Mouse (Mus musculus): ENCODE data around the gene Dydc2. TPM values are rescaled to one million over a fixed set of nuclear protein-coding genes. Genes with fewer than 3 reads are reported as not detected.

Gene Dydc2
- polyA plus RNA-seq, 1 experiment from 2014 or later, result not detected

DNA sequence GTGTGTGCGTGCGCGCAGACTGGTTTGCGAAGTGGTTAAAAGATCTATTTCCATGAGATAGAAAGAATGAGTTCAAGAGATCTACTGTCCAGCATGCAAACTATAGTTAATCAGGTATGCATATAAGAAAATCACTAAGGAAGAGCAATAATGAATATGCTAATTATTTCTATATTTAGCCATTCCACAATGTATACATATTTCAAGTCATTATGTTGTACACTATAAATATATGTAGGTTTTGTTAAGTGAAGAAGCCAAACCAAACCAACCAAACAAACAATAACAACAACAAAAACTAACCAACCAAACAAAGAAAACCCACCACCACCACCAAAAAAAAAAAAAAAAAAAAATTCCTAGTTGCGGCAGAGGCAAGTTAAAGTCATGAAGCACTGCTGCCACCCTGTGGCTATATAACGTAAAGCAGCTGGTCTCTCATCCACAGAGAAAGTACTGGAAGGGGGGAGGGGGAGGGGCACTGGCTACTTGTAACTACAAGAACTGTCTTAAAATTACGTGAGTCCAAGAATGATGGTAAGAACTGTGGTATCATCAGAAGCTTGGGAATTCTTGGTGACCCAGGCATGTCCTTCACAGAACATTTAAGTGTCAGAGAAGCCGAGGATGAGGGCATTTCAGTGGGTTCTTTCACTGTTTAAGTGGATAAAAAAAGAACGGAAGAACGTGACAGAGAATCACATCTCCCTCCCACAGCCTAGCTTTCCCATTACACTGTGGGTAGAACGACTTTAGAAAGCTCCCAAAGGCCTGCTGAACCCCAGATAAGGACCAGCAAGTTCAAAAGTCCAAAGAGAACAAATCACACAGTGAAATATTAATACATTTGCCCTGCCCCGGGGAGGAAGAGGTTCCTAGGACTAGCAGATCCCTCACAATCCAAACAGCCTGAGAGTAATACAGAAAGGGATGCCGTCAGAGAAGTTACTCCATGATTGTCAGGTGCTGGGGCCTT lies 35.6 kb downstream of the Dydc2 start:
- 56% methylated on average over 13 of the region's 13 CpGs for WGBS
- ATAC-seq (ENCODE audit: insufficient number of reproducible peaks, insufficient read depth, low FRiP score, low TSS enrichment, low read depth), result no peak

DNA sequence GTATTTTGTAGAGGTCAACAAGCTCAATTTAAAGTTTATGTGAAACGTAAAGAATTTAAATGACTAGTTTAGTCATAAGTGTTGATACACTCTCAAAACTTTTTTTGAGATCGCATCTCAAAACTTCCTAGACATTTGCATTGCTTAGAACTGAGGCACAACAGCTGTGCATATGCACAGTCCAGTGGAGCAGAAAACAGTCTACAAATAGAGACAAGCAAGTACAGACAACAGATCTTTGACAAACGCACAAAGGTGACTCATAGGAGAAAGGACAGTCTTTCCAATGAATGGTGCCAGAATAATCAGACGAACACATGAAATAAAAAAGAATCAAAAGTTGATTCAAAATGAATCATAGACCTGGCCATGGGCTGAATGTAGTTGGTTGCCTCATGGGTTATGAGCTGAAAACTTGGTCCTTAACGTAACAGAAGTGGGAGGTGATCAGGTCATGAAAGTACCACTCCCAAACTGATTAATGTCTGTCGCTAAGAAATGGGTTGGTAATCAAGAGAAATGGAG lies 38.0 kb downstream of the Dydc2 start:
- H3K4me1 ChIP-seq, result peaks cover 4% of the 10 kb centered on the region; the same call in 1 of the 2 replicates
- no peak overlapping the region for H3K4me3 ChIP-seq
- no peaks in the 10 kb centered on the region for H3K36me3 ChIP-seq
- H3K27ac ChIP-seq, result no peak overlapping the region
- WGBS, result 88% methylated on average over 6 of the region's 6 CpGs
- no peaks in the 10 kb centered on the region for H3K27me3 ChIP-seq
- ATAC-seq (ENCODE audit: insufficient number of reproducible peaks, insufficient read depth, low FRiP score, low TSS enrichment, low read depth), result no peak
- H3K4me2 ChIP-seq, result no peak overlapping the region
- H3K9ac ChIP-seq, result no peak overlapping the region
- H3K9me3 ChIP-seq, result no peaks in the 10 kb centered on the region

More for the DNA sequence above, 35.6 kb downstream of the Dydc2 start:
- no peak overlapping the region for H3K9ac ChIP-seq
- no peaks in the 10 kb centered on the region for H3K27me3 ChIP-seq
- H3K36me3 ChIP-seq, result no peaks in the 10 kb centered on the region
- H3K9me3 ChIP-seq, result no peaks in the 10 kb centered on the region
- H3K4me3 ChIP-seq, result no peak overlapping the region
- H3K4me1 ChIP-seq, result peaks cover 4% of the 10 kb centered on the region; the same call in 1 of the 2 replicates
- H3K27ac ChIP-seq, result no peak overlapping the region
- no peak overlapping the region for H3K4me2 ChIP-seq

DNA sequence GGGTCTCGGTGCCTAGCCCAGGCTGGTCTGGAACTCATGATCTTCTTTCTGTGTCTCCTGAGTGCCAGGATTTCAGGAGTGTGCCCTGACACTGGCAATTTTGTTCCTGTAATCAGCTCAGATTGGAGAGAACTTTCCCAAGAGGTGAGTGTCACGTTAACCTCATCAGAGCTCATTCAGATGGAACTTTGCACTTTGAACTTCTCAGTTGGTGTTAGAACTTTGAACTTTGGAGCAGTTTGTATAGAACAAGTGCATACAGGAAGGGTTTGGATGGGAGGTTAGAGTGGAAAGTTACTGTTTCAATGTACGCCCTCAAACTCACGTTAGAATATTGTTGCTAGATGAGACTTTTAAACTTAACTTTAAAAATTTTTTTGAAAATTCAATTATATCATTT lies 39.7 kb downstream of the Dydc2 start:
- no peak for ATAC-seq (ENCODE audit: insufficient number of reproducible peaks, insufficient read depth, low FRiP score, low TSS enrichment, low read depth)
- WGBS, result 65% methylated on average over 4 of the region's 4 CpGs
- H3K36me3 ChIP-seq, result no peaks in the 10 kb centered on the region

GRCm38 (mm10) chr14:41025594-41026284 lies 43.3 kb downstream of the Dydc2 start:
- 80% methylated on average over 7 of the region's 7 CpGs for WGBS
- Histone ChIP-seq H3K9me3 (no peaks in the 10 kb centered on the region), H3K36me3 (no peaks in the 10 kb centered on the region), H3K27me3 (no peaks in the 10 kb centered on the region), H3K4me1 (no peaks in the 10 kb centered on the region), H3K9ac (no peak overlapping the region), H3K4me2 (no peak overlapping the region), H3K4me3 (no peak overlapping the region), H3K27ac (no peak overlapping the region)
- ATAC-seq (ENCODE audit: insufficient number of reproducible peaks, insufficient read depth, low FRiP score, low TSS enrichment, low read depth), result no peak

More for the DNA sequence above, 39.7 kb downstream of the Dydc2 start:
- H3K27me3 ChIP-seq, result no peaks in the 10 kb centered on the region
- H3K4me1 ChIP-seq, result peaks cover 4% of the 10 kb centered on the region; the same call in 1 of the 2 replicates
- no peaks in the 10 kb centered on the region for H3K9me3 ChIP-seq
- H3K27ac ChIP-seq, result no peak overlapping the region
- H3K9ac ChIP-seq, result no peak overlapping the region
- no peak overlapping the region for H3K4me2 ChIP-seq
- no peak overlapping the region for H3K4me3 ChIP-seq

- H3K9ac ChIP-seq, result no peak overlapping the region
- H3K27ac ChIP-seq, result no peak overlapping the region
- H3K4me2 ChIP-seq, result no peak overlapping the region
- no peaks in the 10 kb centered on the region for H3K27me3 ChIP-seq
- 91% methylated on average over 2 of the region's 2 CpGs for WGBS
- H3K4me1 ChIP-seq, result no peaks in the 10 kb centered on the region
- ATAC-seq (ENCODE audit: insufficient number of reproducible peaks, insufficient read depth, low FRiP score, low TSS enrichment, low read depth), result no peak
- no peaks in the 10 kb centered on the region for H3K36me3 ChIP-seq
- no peaks in the 10 kb centered on the region for H3K9me3 ChIP-seq
- no peak overlapping the region for H3K4me3 ChIP-seq
Measured at GRCm38 (mm10) chr14:41025087-41025486, 43.9 kb downstream of the Dydc2 start.

GRCm38 (mm10) chr14:41021246-41021645 lies 47.8 kb downstream of the Dydc2 start:
- 91% methylated on average over 3 of the region's 3 CpGs for WGBS
- Histone ChIP-seq H3K4me1 (no peaks in the 10 kb centered on the region), H3K4me3 (no peak overlapping the region), H3K9me3 (no peaks in the 10 kb centered on the region), H3K36me3 (no peaks in the 10 kb centered on the region), H3K9ac (no peak overlapping the region), H3K4me2 (no peak overlapping the region), H3K27ac (no peak overlapping the region), H3K27me3 (no peaks in the 10 kb centered on the region)
- ATAC-seq (ENCODE audit: insufficient number of reproducible peaks, insufficient read depth, low FRiP score, low TSS enrichment, low read depth), result no peak

DNA sequence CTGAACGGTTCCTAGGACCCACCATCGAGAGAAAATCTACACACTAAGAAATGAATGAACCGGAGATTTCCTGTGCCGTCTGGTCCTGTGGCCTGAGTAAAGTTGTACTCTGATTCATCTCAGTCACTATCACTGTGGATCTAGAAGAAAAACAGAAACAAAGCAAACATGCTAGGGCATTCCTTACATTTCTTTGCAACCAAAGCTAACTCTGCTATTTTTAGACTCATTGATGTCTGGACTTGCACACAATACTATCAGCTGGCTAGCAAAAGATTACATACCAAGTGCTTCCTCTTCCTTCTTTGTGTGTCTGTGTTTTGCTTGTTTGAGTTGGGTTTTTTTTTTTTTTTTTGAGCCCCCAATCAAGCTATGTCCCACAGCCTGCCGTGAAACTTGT lies 51.5 kb downstream of the Dydc2 start:
- no peak overlapping the region for H3K4me3 ChIP-seq
- no peaks in the 10 kb centered on the region for H3K9me3 ChIP-seq
- peaks cover 14% of the 10 kb centered on the region for H3K4me1 ChIP-seq
- WGBS, result 58% methylated on average over 5 of the region's 5 CpGs
- no peak overlapping the region for H3K27ac ChIP-seq
- H3K4me2 ChIP-seq, result no peak overlapping the region
- H3K36me3 ChIP-seq, result no peaks in the 10 kb centered on the region
- no peaks in the 10 kb centered on the region for H3K27me3 ChIP-seq
- H3K9ac ChIP-seq, result no peak overlapping the region
- no peak for ATAC-seq (ENCODE audit: insufficient number of reproducible peaks, insufficient read depth, low FRiP score, low TSS enrichment, low read depth)

DNA sequence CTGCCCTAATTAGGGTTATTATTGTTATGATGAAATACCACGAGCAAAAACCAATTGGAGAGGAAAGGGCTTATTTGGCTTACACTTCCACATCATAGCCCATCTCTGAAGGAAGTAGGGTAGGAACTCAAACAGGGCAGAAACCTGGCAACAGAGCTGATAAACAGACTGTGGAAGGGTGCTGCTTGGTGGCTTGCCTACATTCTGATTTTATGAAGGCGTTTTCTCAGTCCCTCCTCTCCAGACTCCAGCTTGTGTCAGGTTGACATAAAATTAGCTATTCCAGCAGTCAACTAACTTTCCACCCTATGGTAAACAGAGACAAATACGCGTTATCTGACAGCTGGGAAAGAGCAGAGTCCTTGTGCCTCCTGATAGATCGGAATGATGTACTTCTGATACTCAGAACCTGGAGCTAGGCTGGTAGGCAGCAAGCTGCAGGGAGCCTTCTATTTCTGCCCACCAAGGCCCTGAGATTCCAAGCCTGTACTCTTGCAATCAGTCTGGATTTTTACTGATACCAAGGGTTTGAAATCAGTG lies 54.2 kb downstream of the Dydc2 start:
- Histone ChIP-seq H3K36me3 (no peaks in the 10 kb centered on the region), H3K27me3 (no peaks in the 10 kb centered on the region), H3K9ac (no peak overlapping the region), H3K4me3 (no peak overlapping the region), H3K9me3 (no peaks in the 10 kb centered on the region), H3K27ac (no peak overlapping the region), H3K4me2 (0 out of 2 replicates have a peak overlapping the region, but pooled peaks have one; percentile 86), H3K4me1 (peaks cover 24% of the 10 kb centered on the region)
- WGBS, result 68% methylated on average over 5 of the region's 5 CpGs
- no peak for ATAC-seq (ENCODE audit: insufficient number of reproducible peaks, insufficient read depth, low FRiP score, low TSS enrichment, low read depth)

- H3K4me3 ChIP-seq, result peak within 1 kb of the TSS; percentile 64
- H3K27ac ChIP-seq, result peak within 1 kb of the TSS; percentile 58
- peak; percentile 93 for ATAC-seq (ENCODE audit: insufficient number of reproducible peaks, insufficient read depth, low FRiP score, low TSS enrichment, low read depth)
- H3K9ac ChIP-seq, result peak within 1 kb of the TSS; percentile 81
- peaks cover 26% of the 10 kb centered on the region for H3K4me1 ChIP-seq
- no peaks in the 10 kb centered on the region for H3K27me3 ChIP-seq
- WGBS, result 2% methylated on average over 32 of the region's 32 CpGs
- no peaks in the 10 kb centered on the region for H3K36me3 ChIP-seq
- H3K9me3 ChIP-seq, result no peaks in the 10 kb centered on the region
- peak within 1 kb of the TSS; percentile 86 for H3K4me2 ChIP-seq
Measured at GRCm38 (mm10) chr14:41013630-41014613, 55.1 kb downstream of the Dydc2 start, which contains the start of gene Fam213a. Gene Fam213a, minus strand, starts transcription at chr14:41013788.

GRCm38 (mm10) chr14:41013143-41013542 lies 55.9 kb downstream of the Dydc2 start:
- WGBS, result 18% methylated on average over 9 of the region's 9 CpGs
- Histone ChIP-seq H3K9me3 (no peaks in the 10 kb centered on the region), H3K4me2 (peak overlapping the region; percentile 86), H3K36me3 (no peaks in the 10 kb centered on the region), H3K27me3 (no peaks in the 10 kb centered on the region), H3K4me3 (peak overlapping the region; percentile 64), H3K27ac (peak overlapping the region; percentile 22; the same call in 1 of the 2 replicates), H3K9ac (peak overlapping the region; percentile 81), H3K4me1 (peaks cover 33% of the 10 kb centered on the region)
- no peak for ATAC-seq (ENCODE audit: insufficient number of reproducible peaks, insufficient read depth, low FRiP score, low TSS enrichment, low read depth)
